Mouse (Mus musculus): Measurements from ENCODE around the gene 2810006K23Rik. TPM values are rescaled to one million over a fixed set of nuclear protein-coding genes. Genes with fewer than 3 reads are reported as not detected.

The 2810006K23Rik gene
- polyA plus RNA-seq, 3 experiments from 2014 or later, result 10.5 to 18.3 (median 11.1) TPM

Other genes starting within 250 kb of the 2810006K23Rik start
- 10 to 100 TPM; 13.2 to 23.3 (median 16.7) TPM for gene Abcb9, start 232.3 kb upstream of the 2810006K23Rik start, polyA plus RNA-seq (2017; shearing (Covaris generic))
- gene Ogfod2, start 215.8 kb upstream of the 2810006K23Rik start, polyA plus RNA-seq (2017; shearing (Covaris generic)), result 10 to 100 TPM; 16.0 to 23.0 (median 22.9) TPM
- gene Arl6ip4, start 212.0 kb upstream of the 2810006K23Rik start, polyA plus RNA-seq (2017; shearing (Covaris generic)), result 10 to 100 TPM; 55.1 to 59.0 (median 56.1) TPM
- gene Pitpnm2, start 78.3 kb upstream of the 2810006K23Rik start, polyA plus RNA-seq (2017; shearing (Covaris generic)), result 10 to 100 TPM in 2 of 3 experiments, 1 to 10 TPM in 1; 5.5 to 15.7 (median 11.1) TPM
- gene Mphosph9, start 117 bp upstream of the 2810006K23Rik start, polyA plus RNA-seq (2017; shearing (Covaris generic)), result 10 to 100 TPM; 12.4 to 17.5 (median 15.1) TPM
- 10 to 100 TPM; 17.2 to 23.8 (median 19.9) TPM for gene Cdk2ap1, start 35.0 kb downstream of the 2810006K23Rik start, polyA plus RNA-seq (2017; shearing (Covaris generic))
- 100 to 1,000 TPM; 127 to 199 (median 163) TPM for gene Sbno1, start 97.9 kb downstream of the 2810006K23Rik start, polyA plus RNA-seq (2017; shearing (Covaris generic))
- 10 to 100 TPM; 19.3 to 33.6 (median 23.2) TPM for gene Kmt5a, start 111.8 kb downstream of the 2810006K23Rik start, polyA plus RNA-seq (2017; shearing (Covaris generic))
- 10 to 100 TPM; 56.2 to 88.3 (median 67.1) TPM for gene Rilpl2, start 150.3 kb downstream of the 2810006K23Rik start, polyA plus RNA-seq (2017; shearing (Covaris generic))
- 10 to 100 TPM in 1 of 3 experiments, 1 to 10 TPM in 2; 6.5 to 12.1 (median 9.7) TPM for gene Snrnp35, start 155.0 kb downstream of the 2810006K23Rik start, polyA plus RNA-seq (2017; shearing (Covaris generic))
- gene Rilpl1, start 203.3 kb downstream of the 2810006K23Rik start, polyA plus RNA-seq (2017; shearing (Covaris generic)), result 1 to 10 TPM in 1 of 3 experiments, under 1 TPM in 2; 0.39 to 1.3 (median 0.91) TPM
- gene Tmed2, start 212.6 kb downstream of the 2810006K23Rik start, polyA plus RNA-seq (2017; shearing (Covaris generic)), result 100 to 1,000 TPM in 1 of 3 experiments, 10 to 100 TPM in 2; 41.3 to 124 (median 59.1) TPM
- gene Ddx55, start 224.8 kb downstream of the 2810006K23Rik start, polyA plus RNA-seq (2017; shearing (Covaris generic)), result 10 to 100 TPM; 14.7 to 22.6 (median 20.1) TPM

Data from inflammation-experienced regulatory T-cells, adult 6 months (primary cell).